Mouse (Mus musculus): ENCODE results near the gene Mybpc1. TPM values are rescaled to one million over a fixed set of nuclear protein-coding genes. Genes with fewer than 3 reads are reported as not detected.

The Mybpc1 gene
- polyA plus RNA-seq, 1 experiment from 2014 or later = 0.57 TPM

DNA sequence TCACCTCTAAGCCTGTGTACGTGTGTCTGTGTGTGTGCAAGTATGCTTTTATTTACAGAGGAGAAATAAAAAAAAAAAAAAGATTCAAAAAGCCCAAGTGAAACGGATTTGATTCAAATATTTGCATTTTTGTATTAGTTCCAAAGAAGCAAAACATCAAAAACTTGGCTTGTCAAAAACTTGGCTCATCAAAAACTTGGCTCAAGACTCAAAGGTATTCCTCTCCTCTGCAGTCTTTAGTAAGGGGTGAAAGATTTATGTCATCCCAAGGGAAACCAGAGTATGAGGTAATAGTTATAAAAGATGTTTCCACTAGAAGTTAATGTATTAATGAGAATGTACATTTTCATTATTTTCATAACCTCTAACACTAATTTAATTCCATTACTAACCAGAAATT, 1.2 kb downstream of the Mybpc1 start:
- no peaks in the 10 kb centered on the region for H3K27me3 ChIP-seq (ENCODE audit: control insufficient read depth, insufficient read depth, low read length)
- no peak overlapping the region for H3K4me2 ChIP-seq (replicated peaks; ENCODE audit: low read depth)
- H3K4me1 ChIP-seq (replicated peaks; ENCODE audit: control insufficient read depth, insufficient read depth) = no peaks in the 10 kb centered on the region
- no peak for ATAC-seq (ENCODE audit: low FRiP score, low TSS enrichment)
- DNase-seq (ENCODE audit: low spot score) = no peak
- TF ChIP-seq EP300 (optimal IDR thresholded peaks at IDR 0.05) (no peak), CTCF (IDR thresholded peaks at IDR 0.05; ENCODE audit: low read depth) (no peak)
- no peaks in the 10 kb centered on the region for H3K9me3 ChIP-seq (ENCODE audit: control insufficient read depth, low read length)
- WGBS = 13% methylated on average over 2 of the region's 2 CpGs
- no peak overlapping the region for H3K9ac ChIP-seq (ENCODE audit: low read length)
- H3K36me3 ChIP-seq (ENCODE audit: control insufficient read depth, insufficient read depth, low read length) = no peaks in the 10 kb centered on the region
- no peak overlapping the region for H3K27ac ChIP-seq (replicated peaks)
- no peak overlapping the region for H3K4me3 ChIP-seq (ENCODE audit: low read depth, low read length)

DNA sequence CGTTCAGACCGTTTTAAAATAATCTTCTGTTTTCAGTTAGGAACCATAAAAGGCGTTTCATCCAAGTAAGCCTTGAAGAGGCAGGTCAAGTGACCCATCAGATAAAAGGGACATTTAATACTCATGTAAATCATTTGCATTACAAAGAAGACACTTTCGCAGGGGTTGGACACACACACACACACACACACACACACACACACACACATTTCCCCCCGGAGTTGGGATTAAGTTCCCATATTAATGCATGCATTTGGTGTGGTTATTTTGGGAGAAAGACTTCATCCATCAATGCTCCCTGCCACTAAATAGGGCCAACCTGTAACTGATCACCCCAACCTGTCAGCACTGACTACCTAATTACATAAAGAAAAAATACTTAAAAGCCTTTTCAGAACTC, 1.7 kb downstream of the Mybpc1 start:
- H3K9me3 ChIP-seq (ENCODE audit: control insufficient read depth, low read length) = no peaks in the 10 kb centered on the region
- ATAC-seq (ENCODE audit: low FRiP score, low TSS enrichment) (no peak), DNase-seq (ENCODE audit: low spot score) (no peak)
- no peaks in the 10 kb centered on the region for H3K36me3 ChIP-seq (ENCODE audit: control insufficient read depth, insufficient read depth, low read length)
- WGBS = 25% methylated on average over 5 of the region's 5 CpGs
- H3K27ac ChIP-seq (replicated peaks) = no peak overlapping the region
- TF ChIP-seq CTCF (IDR thresholded peaks at IDR 0.05; ENCODE audit: low read depth) (no peak), EP300 (optimal IDR thresholded peaks at IDR 0.05) (no peak)
- no peaks in the 10 kb centered on the region for H3K4me1 ChIP-seq (replicated peaks; ENCODE audit: control insufficient read depth, insufficient read depth)
- H3K27me3 ChIP-seq (ENCODE audit: control insufficient read depth, insufficient read depth, low read length) = no peaks in the 10 kb centered on the region
- H3K9ac ChIP-seq (ENCODE audit: low read length) = no peak overlapping the region
- no peak overlapping the region for H3K4me2 ChIP-seq (replicated peaks; ENCODE audit: low read depth)
- H3K4me3 ChIP-seq (ENCODE audit: low read depth, low read length) = no peak overlapping the region

DNA sequence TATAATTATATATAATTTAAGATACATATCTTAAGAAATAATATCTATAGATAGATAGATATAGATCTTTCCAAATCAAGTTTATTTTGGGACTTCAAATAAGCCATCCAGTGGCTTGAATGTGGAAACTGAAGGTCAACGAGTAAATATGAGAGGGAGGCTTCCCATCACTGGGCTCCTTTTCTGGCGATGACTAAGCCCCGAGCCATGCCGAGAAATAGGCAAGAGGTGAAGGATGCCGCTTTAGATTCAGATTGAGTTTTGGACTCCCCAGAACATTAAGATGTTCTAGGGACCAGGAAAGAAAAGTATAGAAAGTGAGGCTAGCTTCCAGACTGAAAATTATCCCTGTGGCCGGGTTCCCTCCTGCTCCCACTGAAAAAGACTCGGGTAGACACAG, 4.4 kb downstream of the Mybpc1 start:
- H3K27ac ChIP-seq (replicated peaks) = no peak overlapping the region

DNA sequence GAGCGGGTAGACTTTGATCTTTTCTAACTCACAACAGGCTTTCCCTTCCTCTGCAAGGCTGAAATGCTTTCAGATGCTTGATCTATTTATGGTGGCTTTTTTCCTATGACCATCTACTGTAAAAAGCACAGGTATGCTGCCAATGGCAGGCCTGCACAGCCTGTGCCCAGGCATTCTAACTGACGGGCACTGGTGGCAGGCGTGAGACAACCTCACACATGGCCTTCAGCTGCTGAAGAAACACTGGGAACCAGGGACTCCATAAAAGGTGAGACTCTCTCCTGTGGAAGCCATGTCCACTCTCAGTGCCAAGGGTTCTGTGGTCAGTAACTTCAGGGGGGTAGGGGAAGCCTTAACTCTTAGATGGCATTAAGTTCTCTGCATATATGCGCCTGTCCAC, 12.6 kb downstream of the Mybpc1 start:
- no peaks in the 10 kb centered on the region for H3K27me3 ChIP-seq (ENCODE audit: control insufficient read depth, insufficient read depth, low read length)
- WGBS = 91% methylated on average over 4 of the region's 4 CpGs

More for the DNA sequence above, 4.4 kb downstream of the Mybpc1 start:
- no peaks in the 10 kb centered on the region for H3K36me3 ChIP-seq (ENCODE audit: control insufficient read depth, insufficient read depth, low read length)
- no peak overlapping the region for H3K4me3 ChIP-seq (ENCODE audit: low read depth, low read length)
- H3K4me2 ChIP-seq (replicated peaks; ENCODE audit: low read depth) = no peak overlapping the region
- 85% methylated on average over 7 of the region's 7 CpGs for WGBS
- TF ChIP-seq CTCF (IDR thresholded peaks at IDR 0.05; ENCODE audit: low read depth) = no peak
- no peak for TF ChIP-seq EP300 (optimal IDR thresholded peaks at IDR 0.05)
- no peak for DNase-seq (ENCODE audit: low spot score)
- H3K27me3 ChIP-seq (ENCODE audit: control insufficient read depth, insufficient read depth, low read length) = no peaks in the 10 kb centered on the region
- no peak overlapping the region for H3K9ac ChIP-seq (ENCODE audit: low read length)
- no peaks in the 10 kb centered on the region for H3K9me3 ChIP-seq (ENCODE audit: control insufficient read depth, low read length)
- ATAC-seq (ENCODE audit: low FRiP score, low TSS enrichment) = no peak
- H3K4me1 ChIP-seq (replicated peaks; ENCODE audit: control insufficient read depth, insufficient read depth) = no peaks in the 10 kb centered on the region

DNA sequence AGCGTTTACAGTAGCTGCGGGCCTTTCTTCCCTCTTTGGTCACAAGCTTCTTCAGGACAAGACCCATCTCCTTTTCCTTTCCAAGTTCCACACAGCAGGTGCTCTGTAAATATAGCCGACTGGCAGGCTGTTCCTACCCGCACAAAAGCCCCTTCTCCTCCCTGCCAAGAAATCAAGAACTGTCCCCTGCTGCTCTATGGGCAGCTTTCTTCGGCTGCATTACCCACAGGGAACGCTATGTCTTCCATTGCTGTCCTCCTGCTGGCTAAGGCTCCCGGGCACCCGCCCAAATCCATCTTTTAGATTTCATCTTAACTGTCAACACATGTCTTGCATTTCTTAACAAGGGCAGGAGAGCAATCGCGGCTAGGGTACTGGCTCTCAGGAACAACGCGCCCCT, 13.9 kb downstream of the Mybpc1 start:
- no peak for ATAC-seq (ENCODE audit: low FRiP score, low TSS enrichment)
- 55% methylated on average over 12 of the region's 12 CpGs for WGBS

More for the DNA sequence above, 12.6 kb downstream of the Mybpc1 start:
- Histone ChIP-seq H3K4me1 (replicated peaks; ENCODE audit: control insufficient read depth, insufficient read depth) (no peaks in the 10 kb centered on the region), H3K4me3 (ENCODE audit: low read depth, low read length) (no peak overlapping the region), H3K4me2 (replicated peaks; ENCODE audit: low read depth) (no peak overlapping the region), H3K9me3 (ENCODE audit: control insufficient read depth, low read length) (no peaks in the 10 kb centered on the region), H3K9ac (ENCODE audit: low read length) (no peak overlapping the region), H3K27ac (replicated peaks) (no peak overlapping the region), H3K36me3 (ENCODE audit: control insufficient read depth, insufficient read depth, low read length) (no peaks in the 10 kb centered on the region)
- TF ChIP-seq EP300 (optimal IDR thresholded peaks at IDR 0.05) = no peak
- TF ChIP-seq CTCF (IDR thresholded peaks at IDR 0.05; ENCODE audit: low read depth) = no peak
- no peak for DNase-seq (ENCODE audit: low spot score)
- ATAC-seq (ENCODE audit: low FRiP score, low TSS enrichment) = no peak

DNA sequence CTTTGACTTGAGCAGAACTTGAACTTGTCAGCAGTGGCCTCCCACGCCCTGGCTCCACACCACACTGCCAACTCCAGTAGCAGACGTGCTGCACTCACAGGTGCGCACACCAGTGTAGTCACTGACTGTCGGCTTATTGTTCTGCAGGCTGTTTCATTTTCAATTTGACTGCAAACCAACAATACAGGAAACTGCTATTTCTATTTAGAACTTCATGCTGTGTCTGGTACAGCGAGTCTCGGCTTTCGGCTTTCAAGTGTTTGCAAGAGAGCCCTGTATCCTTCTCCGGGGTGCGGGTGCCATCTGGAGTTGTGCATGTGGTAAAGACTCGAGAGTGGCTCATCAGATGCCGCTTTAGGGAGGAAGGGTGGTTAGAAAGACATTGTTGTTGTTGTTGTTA, 20.5 kb downstream of the Mybpc1 start:
- Histone ChIP-seq H3K4me1 (replicated peaks; ENCODE audit: control insufficient read depth, insufficient read depth) (no peaks in the 10 kb centered on the region), H3K27ac (replicated peaks) (no peak overlapping the region), H3K4me2 (replicated peaks; ENCODE audit: low read depth) (no peak overlapping the region), H3K36me3 (ENCODE audit: control insufficient read depth, insufficient read depth, low read length) (no peaks in the 10 kb centered on the region), H3K9me3 (ENCODE audit: control insufficient read depth, low read length) (no peaks in the 10 kb centered on the region), H3K27me3 (ENCODE audit: control insufficient read depth, insufficient read depth, low read length) (no peaks in the 10 kb centered on the region), H3K9ac (ENCODE audit: low read length) (no peak overlapping the region), H3K4me3 (ENCODE audit: low read depth, low read length) (no peak overlapping the region)
- WGBS = 85% methylated on average over 11 of the region's 11 CpGs
- no peak for ATAC-seq (ENCODE audit: low FRiP score, low TSS enrichment)
- DNase-seq (ENCODE audit: low spot score) = no peak
- TF ChIP-seq CTCF (IDR thresholded peaks at IDR 0.05; ENCODE audit: low read depth) = no peak
- TF ChIP-seq EP300 (optimal IDR thresholded peaks at IDR 0.05) = no peak

More for the DNA sequence above, 13.9 kb downstream of the Mybpc1 start:
- no peak for DNase-seq (ENCODE audit: low spot score)
- Histone ChIP-seq H3K27ac (replicated peaks) (no peak overlapping the region), H3K27me3 (ENCODE audit: control insufficient read depth, insufficient read depth, low read length) (no peaks in the 10 kb centered on the region), H3K9ac (ENCODE audit: low read length) (no peak overlapping the region), H3K4me2 (replicated peaks; ENCODE audit: low read depth) (no peak overlapping the region), H3K4me1 (replicated peaks; ENCODE audit: control insufficient read depth, insufficient read depth) (no peaks in the 10 kb centered on the region), H3K4me3 (ENCODE audit: low read depth, low read length) (no peak overlapping the region), H3K36me3 (ENCODE audit: control insufficient read depth, insufficient read depth, low read length) (no peaks in the 10 kb centered on the region), H3K9me3 (ENCODE audit: control insufficient read depth, low read length) (no peaks in the 10 kb centered on the region)
- TF ChIP-seq CTCF (IDR thresholded peaks at IDR 0.05; ENCODE audit: low read depth) = no peak
- no peak for TF ChIP-seq EP300 (optimal IDR thresholded peaks at IDR 0.05)

All from stomach, postnatal 0 days (tissue).